Mouse (Mus musculus): ENCODE results near the gene Pgr15l.

Pgr15l gene
- long read RNA-seq, experiment 1 = 0 reads
- long read RNA-seq, experiment 2 = 0 reads

DNA sequence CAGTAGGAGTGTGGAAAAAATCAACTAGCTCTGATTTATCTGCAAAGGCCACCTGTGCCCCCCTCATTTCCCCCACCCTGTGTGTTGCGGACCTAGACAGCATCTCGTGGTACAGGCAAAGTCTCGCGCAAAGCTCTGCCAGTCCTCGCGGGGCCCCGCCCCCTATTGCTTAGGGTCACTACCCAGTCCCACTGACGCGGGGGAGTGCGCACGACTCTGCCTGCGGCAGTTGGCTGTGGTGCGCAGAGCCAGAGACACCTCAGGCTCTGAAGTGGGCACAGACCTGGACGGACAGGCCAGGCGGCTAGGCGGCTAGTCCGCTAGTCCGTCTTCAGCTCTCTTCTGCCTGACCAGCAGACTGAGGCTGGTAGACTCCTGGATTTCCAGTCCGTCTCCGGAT, at the start of gene Pgr15l:
TSS of gene Pgr15l (plus strand) at position 228 of the 400 bp plus-strand sequence.
- intact Hi-C loops (cut with DNase I) = no loop called here

DNA sequence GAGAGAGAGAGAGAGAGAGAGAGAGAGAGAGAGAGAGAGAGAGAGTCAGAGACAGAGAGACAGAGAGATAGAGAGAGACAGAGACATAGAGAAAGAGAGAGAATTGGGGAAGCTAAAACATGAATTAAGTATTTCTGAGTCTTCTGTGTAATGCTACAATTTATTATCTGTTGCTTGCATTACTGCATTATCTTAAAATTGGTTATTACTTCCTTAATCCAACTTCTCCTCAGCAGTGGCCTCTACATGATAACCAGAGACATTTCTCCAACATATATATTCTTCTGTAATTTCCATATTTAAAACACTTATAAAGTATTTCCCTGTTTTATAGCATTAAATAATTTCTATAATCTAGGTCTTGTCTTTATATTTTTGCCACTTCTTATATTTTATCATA, 44.9 kb upstream of the Pgr15l start:
- intact Hi-C loops (cut with DNase I) = no loop called here

DNA sequence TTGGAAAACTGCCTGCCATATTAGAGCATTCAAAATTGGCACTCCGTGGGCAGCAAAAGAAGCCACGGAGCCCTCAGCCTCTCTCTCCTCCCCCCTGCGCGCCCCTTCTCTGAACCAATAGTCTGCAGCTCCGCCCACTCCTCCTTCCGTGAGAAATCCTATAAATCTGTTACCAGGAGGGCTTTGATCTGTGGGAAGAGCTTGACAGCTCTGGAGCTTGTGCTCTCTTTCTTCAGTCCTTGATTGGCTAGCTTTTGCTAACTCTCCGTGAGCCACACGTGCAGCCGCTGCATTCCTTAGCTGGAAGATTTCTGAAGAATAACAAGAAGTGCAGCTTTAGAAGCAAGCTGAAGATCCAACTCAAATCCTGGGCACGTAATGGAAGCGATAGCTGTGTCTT, 2.6 kb upstream of the Pgr15l start:
- intact Hi-C loops (cut with DNase I) = no loop called here
